Mouse (Mus musculus): Measurements from ENCODE around the gene Dnph1.
A peak's percentile ranks its signal among the peaks of the same experiment; 100 is the strongest.

Dnph1 gene

DNA sequence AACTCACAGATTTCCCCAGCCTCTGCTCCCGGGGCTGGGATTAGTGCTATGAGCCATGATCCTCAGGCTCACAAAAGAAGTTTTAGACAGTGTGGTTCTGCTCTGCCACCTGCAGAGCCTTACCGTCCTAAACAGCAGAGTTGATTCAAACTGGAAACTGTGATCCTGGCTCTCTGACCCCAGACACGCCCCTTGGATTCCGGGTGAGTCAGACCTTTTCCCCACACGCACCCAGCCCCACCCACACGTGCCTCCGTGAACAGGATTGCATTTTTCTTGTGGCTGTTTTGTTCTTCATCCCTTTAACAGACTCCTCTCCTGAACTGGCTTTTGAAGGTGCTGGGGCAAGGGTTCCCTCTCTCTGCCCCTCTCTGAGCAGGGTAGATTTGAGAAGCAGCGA is 1.4 kb downstream of the Dnph1 start:
- no peak for ATAC-seq (ENCODE audit: insufficient number of reproducible peaks, low FRiP score, low TSS enrichment)

DNA sequence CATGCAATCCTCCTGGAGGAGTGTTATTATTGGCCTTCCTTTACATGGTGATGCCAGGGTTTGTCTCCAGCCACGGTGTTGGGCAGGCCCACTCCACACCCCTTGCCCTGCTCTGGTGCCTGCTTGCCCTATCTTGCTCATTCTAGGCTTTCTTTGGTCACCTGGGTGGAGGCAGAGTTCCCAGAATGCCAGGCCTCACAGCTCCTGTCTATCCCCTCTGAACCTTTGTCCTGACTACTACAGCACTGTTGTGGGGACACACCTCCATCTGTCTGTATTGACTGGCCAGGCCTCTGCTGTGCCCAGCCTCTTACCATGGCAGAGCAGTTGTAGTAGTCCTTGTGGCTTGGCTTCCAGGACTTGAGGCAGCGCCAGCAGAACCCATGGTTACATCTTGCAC is 6.3 kb downstream of the Dnph1 start:
- ATAC-seq (ENCODE audit: insufficient number of reproducible peaks, low FRiP score, low TSS enrichment), result no peak

DNA sequence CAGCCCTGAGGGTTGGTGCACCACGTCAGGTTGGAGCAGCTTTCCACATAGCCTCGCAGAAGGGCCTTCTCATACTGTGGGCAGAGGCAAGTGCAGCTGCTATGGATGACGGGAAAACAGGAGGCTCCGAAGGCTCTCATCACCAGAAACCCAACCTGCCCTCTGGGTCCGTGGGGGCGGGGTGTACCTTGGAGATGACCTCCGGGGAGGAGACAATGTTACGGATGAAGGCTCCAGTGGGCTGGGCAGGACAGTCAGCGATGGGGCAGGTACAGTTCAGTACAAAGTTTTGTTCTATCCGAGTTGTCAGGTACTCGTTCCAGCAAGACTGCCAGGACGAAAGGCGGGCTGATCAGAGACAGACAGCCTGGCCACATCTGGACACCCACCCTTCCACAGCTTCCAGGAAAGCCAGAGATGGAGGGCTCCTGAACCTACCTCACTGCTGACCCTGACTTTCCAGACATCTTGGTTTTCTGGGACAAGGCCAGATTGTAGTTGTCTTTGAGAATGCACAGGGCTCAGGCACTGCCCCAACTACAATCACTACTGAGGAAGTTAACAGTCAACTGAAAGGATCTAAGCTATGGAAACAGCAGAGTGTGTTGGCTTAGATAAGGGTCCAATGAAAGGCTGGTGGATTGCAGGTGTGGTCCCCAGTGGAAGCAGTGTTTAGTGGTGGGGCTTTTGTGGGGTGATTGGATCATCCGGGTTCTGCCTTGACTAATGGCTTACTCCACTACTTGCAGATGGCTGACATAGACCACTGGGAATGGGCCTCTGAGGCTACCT is 7.5 kb downstream of the Dnph1 start:
- no peak for ATAC-seq (ENCODE audit: insufficient number of reproducible peaks, low FRiP score, low TSS enrichment)

DNA sequence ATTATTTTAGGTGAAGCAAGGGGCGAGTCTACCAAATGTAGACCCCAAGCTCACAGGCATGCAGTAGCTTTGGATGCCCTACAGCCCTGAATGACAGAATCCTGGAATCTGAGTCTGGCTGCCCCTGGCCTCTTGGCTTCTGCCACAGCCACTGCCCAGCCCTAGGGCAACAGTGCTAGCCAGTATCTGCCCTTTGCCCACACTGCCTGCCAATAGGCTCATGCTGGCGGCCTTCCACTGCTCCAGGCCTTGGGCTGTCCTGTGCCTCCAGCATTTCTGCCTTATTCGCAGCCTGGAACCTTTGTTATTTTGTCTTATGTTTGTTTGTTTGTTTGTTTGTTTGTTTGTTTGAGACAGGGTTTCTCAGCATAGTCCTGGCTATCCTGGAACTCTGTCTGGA is 9.1 kb downstream of the Dnph1 start:
- no peak for ATAC-seq (ENCODE audit: insufficient number of reproducible peaks, low FRiP score, low TSS enrichment)

DNA sequence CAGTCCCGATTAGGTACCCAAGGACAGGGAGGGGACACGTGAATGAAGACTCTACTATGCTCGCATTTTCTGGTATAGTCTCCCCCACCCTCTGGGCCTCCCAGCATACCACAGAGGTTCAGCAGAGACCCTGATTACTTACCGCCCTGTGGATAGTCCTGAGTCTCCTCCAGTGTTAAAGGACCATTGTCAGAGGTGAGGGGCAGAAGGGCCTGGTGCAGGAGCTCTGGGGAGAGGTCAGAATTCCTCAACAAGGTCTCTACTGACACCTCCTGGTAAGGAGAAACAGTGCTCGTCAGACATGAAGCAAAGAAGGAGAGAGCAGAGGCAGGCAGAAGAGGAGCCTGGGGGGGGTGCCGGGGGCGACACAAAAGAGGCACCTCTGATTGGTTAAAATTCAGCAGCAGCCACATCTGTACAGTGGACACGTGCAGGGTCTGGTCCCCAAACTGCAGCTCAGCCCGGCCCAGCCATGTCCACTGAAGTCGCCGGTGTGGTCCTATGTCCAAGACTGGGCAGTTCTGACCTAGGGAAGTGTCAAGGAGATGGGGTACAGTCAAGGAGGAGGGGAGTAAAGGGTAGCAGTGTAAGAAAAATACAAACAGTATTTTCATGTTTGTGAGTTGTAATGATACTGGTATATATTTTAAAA is 14.7 kb downstream of the Dnph1 start:
- no peak for ATAC-seq (ENCODE audit: insufficient number of reproducible peaks, low FRiP score, low TSS enrichment)

DNA sequence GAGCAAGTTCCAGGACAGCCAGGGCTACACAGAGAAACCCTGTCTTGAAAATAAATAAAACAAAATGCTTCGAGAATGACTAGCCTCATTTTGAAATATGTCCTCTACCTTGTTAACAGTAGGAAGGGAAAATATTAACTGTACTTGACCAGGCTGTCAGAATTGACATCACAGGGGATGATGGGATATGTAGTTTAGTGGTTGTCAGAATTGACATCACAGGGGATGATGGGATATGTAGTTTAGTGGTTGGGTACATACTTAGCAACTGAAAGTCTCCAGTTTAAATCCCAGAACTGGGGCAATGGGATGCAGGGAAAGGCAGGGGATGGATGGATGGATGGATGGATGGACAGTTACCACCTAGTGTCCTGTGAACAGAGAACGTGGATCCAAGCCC is 16.8 kb downstream of the Dnph1 start:
- no peak; the same call in 1 of the 2 replicates for ATAC-seq (ENCODE audit: insufficient number of reproducible peaks, low FRiP score, low TSS enrichment)

DNA sequence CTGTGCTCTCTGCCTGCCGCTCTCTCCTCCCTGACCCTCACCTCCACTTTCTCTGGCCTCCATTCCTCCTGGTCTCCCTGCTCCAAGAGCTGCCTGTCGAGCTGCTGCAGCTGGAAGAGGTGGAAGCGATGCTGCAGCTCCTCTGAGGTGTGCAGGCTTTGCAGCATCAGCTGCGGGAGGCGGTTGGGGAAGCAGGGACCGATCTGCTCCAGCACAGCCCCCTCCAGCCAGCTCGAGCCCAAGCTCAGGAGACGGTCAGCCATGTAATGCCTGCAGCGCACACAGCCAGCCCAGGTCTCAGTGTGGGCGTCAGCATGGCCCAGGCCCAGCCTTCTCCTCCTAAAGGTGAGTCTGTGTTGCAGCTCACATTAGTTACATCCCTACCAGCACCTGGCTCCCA is 23.5 kb downstream of the Dnph1 start:
- ATAC-seq (ENCODE audit: insufficient number of reproducible peaks, low FRiP score, low TSS enrichment), result no peak

DNA sequence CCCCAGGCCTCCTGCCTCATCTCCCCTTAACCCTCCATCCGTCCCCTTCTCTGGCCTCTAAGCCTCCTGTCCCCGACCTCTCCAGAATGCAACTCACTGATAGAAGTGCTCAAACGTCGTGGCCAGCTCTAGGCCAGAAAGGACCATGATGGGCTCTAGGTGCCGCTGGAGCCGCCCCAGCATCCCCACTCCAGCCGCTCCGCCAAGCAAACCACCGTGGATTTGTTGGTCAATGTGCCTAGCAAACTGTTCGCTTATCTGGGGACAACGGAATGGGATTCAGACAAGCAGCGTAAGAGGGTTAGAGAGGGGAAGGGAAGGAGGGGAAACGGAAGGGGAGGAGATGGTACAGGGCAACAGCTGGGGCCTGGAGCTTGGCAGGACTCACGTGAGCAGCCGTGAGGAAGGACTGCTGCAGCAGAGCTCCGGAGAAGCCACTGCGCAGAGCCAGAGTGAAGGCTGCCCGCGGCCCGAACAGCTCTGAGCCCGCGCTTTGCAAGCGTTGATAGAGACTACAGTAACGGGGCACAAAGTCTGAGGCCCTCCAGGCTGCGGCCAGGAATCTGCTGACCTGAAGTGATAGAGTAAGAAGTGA is 24.0 kb downstream of the Dnph1 start:
- ATAC-seq (ENCODE audit: insufficient number of reproducible peaks, low FRiP score, low TSS enrichment), result no peak

DNA sequence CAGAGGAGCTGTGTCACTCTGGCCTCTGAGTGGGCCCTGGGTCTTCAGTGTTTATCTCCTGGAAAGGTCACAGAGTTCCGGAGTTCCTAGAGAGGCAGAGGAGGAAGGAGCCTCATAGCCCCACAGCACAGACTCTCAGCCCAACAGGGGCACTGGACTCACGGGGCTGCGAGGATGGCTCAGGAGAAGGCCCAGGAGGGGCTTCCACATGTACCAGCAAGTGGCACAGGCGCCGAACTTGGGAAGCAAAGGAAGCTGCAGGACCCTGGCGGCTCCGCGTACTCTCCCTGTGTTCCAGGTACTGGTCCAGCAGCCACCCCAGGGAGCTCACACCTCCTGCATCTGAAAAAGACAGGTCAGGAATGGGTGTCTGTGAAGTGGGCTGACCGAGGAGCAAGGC is 24.7 kb downstream of the Dnph1 start:
- no peak for ATAC-seq (ENCODE audit: insufficient number of reproducible peaks, low FRiP score, low TSS enrichment)

DNA sequence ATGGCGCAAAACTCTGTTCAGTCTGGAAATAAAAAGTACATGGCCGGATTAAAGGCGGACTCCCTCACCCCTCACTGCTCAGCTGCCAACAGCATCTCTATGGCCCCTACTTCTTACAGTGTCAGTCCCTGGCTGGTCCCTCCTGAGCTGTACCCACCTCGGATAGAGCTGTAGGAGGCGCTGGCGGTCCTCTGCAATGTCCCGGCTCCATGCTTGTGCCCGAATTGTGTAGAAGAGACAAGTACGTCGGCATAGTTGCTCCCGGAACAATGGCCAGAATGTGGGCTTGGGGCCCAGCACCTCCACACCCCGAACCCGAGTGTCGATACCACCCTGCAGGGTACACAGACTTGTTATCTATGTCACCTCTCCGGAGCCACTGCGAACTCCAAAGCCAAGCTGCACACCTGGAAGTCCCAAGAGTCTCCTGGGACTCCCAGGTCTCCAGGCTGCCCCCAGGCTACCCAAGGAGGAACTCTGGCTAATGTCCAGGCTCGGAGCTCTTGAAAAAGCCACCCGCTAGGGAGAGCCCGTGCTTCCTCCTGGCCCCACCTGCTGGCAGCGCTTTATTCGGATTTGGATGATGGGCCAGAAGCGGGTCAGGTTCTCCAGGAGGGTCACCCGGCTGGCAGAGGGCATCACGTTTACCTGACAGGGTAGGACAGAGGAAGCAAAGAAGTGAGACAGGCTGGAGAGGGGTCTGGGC is 25.6 kb downstream of the Dnph1 start:
- ATAC-seq (ENCODE audit: insufficient number of reproducible peaks, low FRiP score, low TSS enrichment), result no peak

DNA sequence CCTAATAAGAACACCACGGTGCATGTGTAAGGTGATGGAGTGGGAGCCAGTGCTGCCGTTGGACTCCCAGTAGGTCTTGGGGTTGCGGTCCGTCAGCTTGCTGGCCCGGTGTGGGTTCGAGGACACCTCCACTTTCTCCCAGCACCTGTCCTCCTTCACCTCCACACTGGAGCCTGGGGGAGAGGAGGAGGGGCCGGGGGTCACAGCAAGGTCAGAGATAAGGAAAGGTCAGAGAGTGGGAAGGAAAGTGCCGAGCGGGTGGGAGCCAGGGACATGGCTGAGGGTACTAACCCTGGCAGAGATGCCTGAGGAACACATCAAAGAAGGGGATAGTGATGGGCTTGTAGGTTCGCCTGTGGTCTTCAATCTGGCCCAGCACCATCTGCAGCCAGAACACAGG is 28.6 kb downstream of the Dnph1 start:
- ATAC-seq (ENCODE audit: insufficient number of reproducible peaks, low FRiP score, low TSS enrichment), result no peak

DNA sequence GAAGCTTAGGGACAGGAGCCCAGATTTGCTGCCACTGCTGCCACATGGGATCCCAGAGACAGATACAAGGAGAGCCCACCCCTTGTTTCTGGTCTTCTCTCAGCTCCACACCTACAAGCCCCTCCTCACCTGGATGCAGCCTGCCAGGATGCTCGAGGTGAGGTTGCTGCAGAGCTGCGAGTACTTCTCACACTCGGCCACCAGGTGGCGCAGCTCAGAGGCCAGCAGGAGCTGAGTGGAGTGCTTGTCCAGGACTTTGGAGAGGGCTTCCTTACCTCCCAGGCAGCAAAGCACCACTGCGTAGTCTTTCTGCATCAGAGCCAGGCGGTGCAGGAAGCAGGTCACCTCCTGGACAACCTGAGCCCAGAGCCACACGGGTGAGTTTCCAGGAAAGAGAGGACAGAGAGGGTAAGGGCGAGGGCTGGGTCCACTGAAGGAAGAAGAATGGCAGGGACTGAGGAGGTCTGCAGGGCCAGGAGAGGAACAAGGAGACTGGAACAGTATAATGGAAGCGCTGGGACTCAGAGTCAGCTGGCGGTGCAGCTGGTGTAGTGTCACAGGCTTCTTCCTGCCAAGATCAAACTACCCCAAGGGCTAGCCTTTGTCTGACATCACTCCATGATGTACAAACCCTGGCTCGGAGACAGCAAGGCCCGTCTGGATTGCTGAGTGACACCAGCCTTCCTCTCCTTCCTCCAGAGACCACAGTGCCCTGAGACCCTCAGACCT is 29.2 kb downstream of the Dnph1 start:
- ATAC-seq (ENCODE audit: insufficient number of reproducible peaks, low FRiP score, low TSS enrichment), result peak; percentile 56; the same call in 1 of the 2 replicates

DNA sequence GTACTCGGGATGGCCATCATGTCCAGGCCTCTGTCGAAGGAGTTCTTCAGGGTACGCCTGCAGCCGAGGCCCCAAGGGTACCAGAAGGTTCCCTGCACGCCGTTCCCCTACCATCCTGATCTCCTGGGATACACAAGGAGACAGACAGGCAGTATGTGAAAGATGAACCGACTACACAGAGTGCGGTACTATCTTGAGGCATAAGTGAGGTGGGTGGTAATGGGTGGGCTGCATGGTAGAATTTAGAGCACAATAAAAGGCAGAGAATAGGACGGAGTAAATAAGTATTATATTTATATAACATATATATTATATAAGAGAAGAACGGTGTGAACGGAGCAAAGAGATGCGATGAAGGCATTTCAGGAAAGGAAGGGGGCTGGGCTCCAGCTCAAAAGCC is 47.1 kb downstream of the Dnph1 start:
- ATAC-seq (ENCODE audit: insufficient number of reproducible peaks, low FRiP score, low TSS enrichment), result no peak

DNA sequence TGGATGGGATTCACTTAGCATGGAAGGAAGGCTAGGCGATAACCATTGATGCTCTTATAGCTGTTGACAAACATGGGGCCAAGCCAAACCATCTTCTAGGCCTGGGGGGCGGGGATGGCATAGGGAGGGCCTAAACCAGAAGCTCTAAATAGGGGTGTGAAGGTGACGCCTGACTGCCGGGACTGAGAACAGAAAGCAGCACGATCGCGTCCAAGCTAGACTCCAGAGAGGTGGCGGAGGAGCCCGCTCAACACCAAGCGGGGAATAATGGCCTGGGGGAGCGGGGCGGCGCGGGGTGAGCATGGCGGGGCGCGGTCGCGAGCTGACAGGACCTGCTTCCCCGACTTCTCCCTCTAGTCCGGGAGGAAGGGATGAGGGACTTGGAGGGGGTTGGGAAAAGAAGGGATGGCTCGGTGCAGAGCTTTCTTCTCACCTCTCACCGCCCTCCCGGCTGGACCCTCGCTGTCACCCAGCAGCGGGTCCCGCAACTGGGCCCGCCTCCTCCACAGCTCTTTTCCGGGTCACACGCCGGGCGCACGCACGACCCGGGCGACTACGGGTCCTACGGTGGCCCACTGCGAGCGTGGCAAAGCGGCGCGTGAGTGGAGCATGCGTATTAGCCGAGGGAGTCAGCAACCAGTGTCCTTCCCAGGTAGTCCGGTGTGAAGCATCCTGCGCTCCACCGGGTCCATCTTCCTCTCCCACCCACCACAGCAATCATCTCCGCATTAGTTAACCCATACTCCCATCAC is 49.5 kb downstream of the Dnph1 start, which contains the start of gene Cul9:
Cul9 (minus strand) TSS at position 576 of the 752 bp plus-strand sequence.
- ATAC-seq (ENCODE audit: insufficient number of reproducible peaks, low FRiP score, low TSS enrichment), result peak; percentile 90

DNA sequence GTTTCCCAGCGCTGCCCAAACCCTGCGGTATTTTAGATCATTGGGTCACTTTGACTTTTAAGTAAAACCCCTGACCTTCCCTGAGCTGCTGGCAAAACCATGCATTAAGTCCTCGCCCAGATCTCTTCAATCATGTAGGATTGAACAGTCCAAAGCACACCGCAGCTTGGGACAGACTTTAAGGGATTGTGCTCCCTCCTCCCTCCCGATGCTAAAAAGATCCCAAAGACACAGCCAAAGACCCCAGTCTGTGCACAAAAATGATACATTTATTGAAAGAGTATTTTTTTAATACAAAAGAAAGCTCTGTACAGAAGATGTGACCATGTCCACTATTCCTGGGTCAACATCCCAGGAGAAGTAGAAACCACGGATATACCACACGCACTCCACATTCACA is 50.1 kb downstream of the Dnph1 start:
- ATAC-seq (ENCODE audit: insufficient number of reproducible peaks, low FRiP score, low TSS enrichment), result no peak

DNA sequence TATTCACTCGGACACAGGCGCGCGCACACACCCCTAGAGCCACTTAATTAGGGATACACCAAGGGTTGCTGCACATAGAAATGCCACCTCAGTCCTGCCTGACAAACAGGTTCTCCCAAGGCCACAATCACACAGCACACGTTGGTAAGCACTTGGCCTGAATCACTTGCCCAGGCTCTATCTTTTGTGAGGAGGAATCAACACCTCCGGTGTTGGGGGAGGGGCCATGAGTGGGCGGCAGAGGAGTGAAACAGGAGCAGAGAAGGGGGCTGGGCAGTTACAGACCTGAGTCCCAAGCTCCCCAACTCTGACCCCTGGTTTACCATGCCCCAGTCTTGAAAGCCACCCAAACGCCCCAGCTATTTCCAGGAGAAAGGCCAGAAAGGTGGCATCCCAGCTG is 50.5 kb downstream of the Dnph1 start:
- no peak for ATAC-seq (ENCODE audit: insufficient number of reproducible peaks, low FRiP score, low TSS enrichment)

DNA sequence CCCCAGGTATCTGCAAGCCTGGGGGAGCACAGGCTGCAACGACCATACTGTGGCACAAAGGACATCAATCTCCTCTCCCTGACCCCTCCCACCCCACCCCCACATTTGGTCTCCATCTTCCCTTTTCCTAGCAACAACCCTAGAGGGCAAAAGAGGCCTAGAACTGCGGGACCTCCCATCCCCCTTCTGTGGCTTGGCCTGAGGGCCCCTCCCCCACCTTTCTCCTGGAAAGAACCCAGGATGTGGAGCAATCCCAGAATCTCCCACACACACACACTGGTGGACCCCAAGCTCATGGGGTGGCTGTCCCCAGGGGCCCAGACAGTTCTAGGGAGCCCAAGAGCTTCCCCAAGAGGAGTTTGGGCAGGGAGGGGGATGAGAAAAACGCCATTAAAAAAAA is 51.4 kb downstream of the Dnph1 start:
- no peak for ATAC-seq (ENCODE audit: insufficient number of reproducible peaks, low FRiP score, low TSS enrichment)

DNA sequence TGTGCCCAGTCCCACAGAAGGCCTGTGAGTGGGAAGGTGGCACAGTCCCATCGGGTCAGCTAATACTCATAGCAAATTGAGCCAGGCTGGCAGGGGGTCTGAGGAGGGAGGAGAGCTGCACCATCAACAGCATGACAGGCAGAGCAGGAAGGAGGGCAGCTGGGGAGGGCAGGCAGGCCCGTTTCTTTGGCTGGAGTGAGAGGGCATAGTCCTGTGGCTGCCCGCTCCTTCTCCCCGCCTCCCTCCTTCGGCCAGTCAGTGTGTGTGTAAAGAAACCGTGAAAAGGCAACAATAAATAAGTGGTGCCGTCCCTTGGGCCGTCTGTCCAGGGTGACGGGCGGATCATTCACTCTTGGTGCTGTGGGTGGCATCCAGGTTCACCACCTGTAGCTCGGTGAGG is 52.2 kb downstream of the Dnph1 start:
- no peak for ATAC-seq (ENCODE audit: insufficient number of reproducible peaks, low FRiP score, low TSS enrichment)

DNA sequence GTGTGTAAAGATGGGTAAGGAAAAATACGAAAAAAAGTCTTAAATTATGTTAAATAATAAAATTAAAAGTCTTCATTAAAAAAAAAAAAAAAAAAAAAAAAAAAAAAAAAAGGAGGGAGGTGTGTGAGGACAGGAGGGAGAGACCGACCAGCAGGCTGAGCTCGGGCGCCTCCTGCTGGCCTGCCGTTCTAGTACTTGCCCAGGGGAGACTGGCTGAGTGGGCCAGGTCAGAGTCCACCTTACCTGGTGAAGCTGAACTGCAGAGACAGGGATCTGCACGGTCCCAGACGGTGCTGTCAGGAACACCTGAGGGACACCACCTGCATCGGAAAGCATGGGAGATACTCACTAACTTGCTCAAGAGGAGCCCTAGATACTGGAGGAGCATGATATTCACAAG is 52.7 kb downstream of the Dnph1 start:
- no peak for ATAC-seq (ENCODE audit: insufficient number of reproducible peaks, low FRiP score, low TSS enrichment)

All from cerebellum, adult (tissue).